Mouse (Mus musculus) lung, postnatal 0 days (tissue): ENCODE measurements around the gene Rft1. TPM values are rescaled to one million over a fixed set of nuclear protein-coding genes. Genes with fewer than 3 reads are reported as not detected.

Experiments used
- ATAC-seq: fragments of 200-750 bp; cut with Nextera tagmentation; 2 replicates; pipeline ENCODE4 v1.8.0; 2017; ENCODE audit warnings: moderate library complexity
- DNase-seq: peaks from one replicate; pipeline ENCODE4 v3.0.0-alpha.2; 2016; ENCODE audit warnings: low spot score
- H3K27ac ChIP-seq: fragments of 300-500 bp; sonication (generic); 2 replicates; pipeline ENCODE4 v1.5.1; 2014; ENCODE audit warnings: antibody characterized with exemption, mild to moderate bottlenecking, low read length, mixed read lengths
- H3K27me3 ChIP-seq: fragments of 300-500 bp; sonication (generic); replicated peaks from 2 replicates; pipeline ENCODE4 v1.6.1; 2014; ENCODE audit warnings: low read length, mixed read lengths; ENCODE audit not compliant: insufficient read depth
- H3K36me3 ChIP-seq: fragments of 300-500 bp; sonication (generic); 2 replicates; pipeline ENCODE4 v1.6.1; 2014; ENCODE audit warnings: low read length, mixed read lengths; ENCODE audit not compliant: insufficient read depth
- H3K4me1 ChIP-seq: fragments of 300-500 bp; sonication (generic); 2 replicates; pipeline ENCODE4 v1.6.1; 2014; ENCODE audit warnings: antibody characterized with exemption, low read depth, low read length, mixed read lengths; ENCODE audit not compliant: insufficient read depth
- H3K4me2 ChIP-seq: fragments of 300-500 bp; sonication (generic); replicated peaks from 2 replicates; pipeline ENCODE4 v1.6.1; 2014; ENCODE audit warnings: low read depth, mild to moderate bottlenecking, low read length, moderate library complexity, mixed read lengths
- H3K4me3 ChIP-seq: fragments of 300-500 bp; sonication (generic); 2 replicates; pipeline ENCODE4 v1.5.1; 2014; ENCODE audit warnings: low read depth, low read length
- H3K9ac ChIP-seq: fragments of 300-500 bp; sonication (generic); replicated peaks from 2 replicates; pipeline ENCODE4 v1.6.1; 2014; ENCODE audit warnings: low read depth, mild to moderate bottlenecking
- H3K9me3 ChIP-seq: fragments of 300-500 bp; sonication (generic); 2 replicates; pipeline ENCODE4 v1.6.1; 2016; ENCODE audit warnings: low read length, mixed read lengths
- CTCF ChIP-seq: IDR thresholded peaks from 2 replicates; pipeline ENCODE4 v1.5.1; 2016; ENCODE audit warnings: antibody characterized with exemption, mild to moderate bottlenecking
- EP300 ChIP-seq: IDR thresholded peaks from 2 replicates; pipeline ENCODE4 v1.6.1; 2016; ENCODE audit warnings: antibody characterized with exemption, mild to moderate bottlenecking, control low read depth
- WGBS: fragments of 180-500 bp; shearing (Covaris S2); extraction: QIAGEN DNeasy Blood & Tissue Kit; methylation state at CpG from one replicate; pipeline ENCODE4 v1.1.7; 2014; 5-methylcytosine and 5-hydroxymethylcytosine counted together
- polyA plus RNA-seq: library from polyadenylated mRNA; unstranded; fragments of >200 nt; fragmentation: Nextera tagmentation; extraction: Ambion mirVana; gene quantifications from 2 replicates; pipeline ENCODE4 v1.2.1, GENCODE M21; 2015

Gene Rft1
- polyA plus RNA-seq, 1 experiment from 2014 or later, result 14.4 TPM

DNA sequence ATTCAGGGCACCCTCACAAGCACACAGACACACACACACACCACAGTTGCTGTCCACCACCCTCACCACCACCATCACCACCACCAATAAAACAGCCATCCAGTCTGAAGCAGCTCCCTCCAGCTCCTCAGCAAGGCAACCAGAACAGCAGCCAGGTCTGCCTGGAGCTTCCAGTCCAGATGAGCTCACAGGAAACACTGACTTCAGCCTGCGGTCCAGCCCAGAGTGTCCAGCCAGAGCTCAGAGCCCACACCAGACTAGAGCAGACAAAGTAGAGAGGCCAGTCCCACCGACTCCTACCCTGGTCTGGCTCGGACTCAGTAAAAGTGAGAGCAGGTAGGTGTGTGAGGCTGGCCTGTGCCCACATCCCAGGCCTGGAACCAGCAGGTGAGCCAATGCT lies 43.2 kb upstream of the Rft1 start:
- Histone ChIP-seq H3K9me3 (no peaks in the 10 kb centered on the region), H3K4me2 (no peak overlapping the region), H3K27ac (no peak overlapping the region), H3K27me3 (no peaks in the 10 kb centered on the region), H3K4me3 (no peak overlapping the region), H3K4me1 (peaks cover 5% of the 10 kb centered on the region; the same call in 1 of the 2 replicates), H3K36me3 (0 out of 2 replicates have a peak, but pooled peaks cover 3% of the 10 kb centered on the region), H3K9ac (no peak overlapping the region)
- 75% methylated on average over 3 of the region's 3 CpGs for WGBS
- ATAC-seq (no peak), DNase-seq (no peak)
- TF ChIP-seq CTCF, result no peak
- TF ChIP-seq EP300, result no peak

DNA sequence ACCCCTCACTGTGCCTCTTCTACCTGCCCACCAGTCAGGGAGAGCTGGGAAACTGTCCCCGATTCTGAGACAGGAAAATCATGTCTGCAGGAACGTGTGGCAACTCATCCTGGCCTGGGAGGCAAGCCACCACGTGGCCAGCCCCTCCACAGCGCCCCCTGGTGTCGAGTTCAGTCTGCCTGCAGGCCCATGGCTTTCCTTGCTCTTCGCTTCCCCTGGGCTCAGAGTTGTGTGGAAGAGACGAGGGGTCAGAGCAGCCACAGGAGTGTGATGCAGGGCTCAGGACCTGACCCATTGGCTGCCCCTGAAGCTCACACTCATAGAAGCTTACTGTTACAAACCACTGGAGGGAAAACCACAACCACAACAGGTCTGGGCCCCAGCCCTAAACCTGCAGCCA lies 41.6 kb upstream of the Rft1 start:
- WGBS, result 24% methylated on average over 7 of the region's 7 CpGs
- Histone ChIP-seq H3K4me1 (peaks cover 5% of the 10 kb centered on the region; the same call in 1 of the 2 replicates), H3K27me3 (no peaks in the 10 kb centered on the region), H3K4me3 (no peak overlapping the region), H3K4me2 (no peak overlapping the region), H3K27ac (no peak overlapping the region), H3K36me3 (0 out of 2 replicates have a peak, but pooled peaks cover 3% of the 10 kb centered on the region), H3K9me3 (no peaks in the 10 kb centered on the region), H3K9ac (no peak overlapping the region)
- TF ChIP-seq EP300 (no peak), CTCF (peak; percentile 96)
- ATAC-seq (peak; percentile 38; the same call in 1 of the 2 replicates), DNase-seq (peak; percentile 83)

DNA sequence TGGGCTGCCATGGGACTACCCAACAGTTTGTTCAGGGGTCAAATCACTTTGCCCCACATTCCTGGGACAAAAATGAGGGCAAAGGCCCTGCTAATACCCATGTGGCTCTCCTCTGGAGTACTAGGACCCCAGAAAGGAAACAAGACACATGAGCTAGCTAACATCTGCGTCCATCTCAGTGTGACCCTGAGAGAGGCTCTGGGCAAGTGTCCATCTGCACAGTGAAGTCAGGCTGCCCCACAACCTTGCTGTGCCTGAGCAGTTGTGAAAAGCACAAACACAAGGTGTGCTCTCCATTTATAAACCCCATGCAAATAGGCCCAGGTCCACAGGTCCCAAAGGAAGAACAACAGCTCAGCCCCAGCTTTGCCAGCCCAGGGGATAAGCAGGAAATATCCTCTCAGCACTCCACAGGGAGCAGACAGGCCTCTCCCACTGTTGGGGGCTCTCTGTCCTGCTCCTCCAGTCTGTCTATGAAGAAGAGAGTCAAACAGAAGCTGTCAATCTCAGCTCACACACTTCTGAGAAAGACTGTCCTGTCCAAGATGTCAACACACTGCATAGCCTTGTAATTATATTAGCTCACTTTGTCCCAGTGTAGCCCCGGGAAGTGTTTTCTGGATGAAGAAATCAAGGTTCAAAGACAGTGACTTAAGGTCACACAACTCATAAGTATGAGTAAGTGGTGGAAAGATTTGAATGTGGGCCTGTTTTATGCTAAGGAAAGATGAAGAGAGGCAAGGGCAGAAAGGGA lies 41.0 kb upstream of the Rft1 start:
- WGBS, result 56% methylated on average over 2 of the region's 2 CpGs
- Histone ChIP-seq H3K27ac (no peak overlapping the region), H3K27me3 (no peaks in the 10 kb centered on the region), H3K9me3 (no peaks in the 10 kb centered on the region), H3K36me3 (0 out of 2 replicates have a peak, but pooled peaks cover 3% of the 10 kb centered on the region), H3K4me1 (peaks cover 5% of the 10 kb centered on the region; the same call in 1 of the 2 replicates), H3K4me3 (no peak overlapping the region), H3K4me2 (no peak overlapping the region), H3K9ac (no peak overlapping the region)
- DNase-seq, result no peak
- ATAC-seq, result peak; percentile 16
- TF ChIP-seq EP300 (no peak), CTCF (no peak)

DNA sequence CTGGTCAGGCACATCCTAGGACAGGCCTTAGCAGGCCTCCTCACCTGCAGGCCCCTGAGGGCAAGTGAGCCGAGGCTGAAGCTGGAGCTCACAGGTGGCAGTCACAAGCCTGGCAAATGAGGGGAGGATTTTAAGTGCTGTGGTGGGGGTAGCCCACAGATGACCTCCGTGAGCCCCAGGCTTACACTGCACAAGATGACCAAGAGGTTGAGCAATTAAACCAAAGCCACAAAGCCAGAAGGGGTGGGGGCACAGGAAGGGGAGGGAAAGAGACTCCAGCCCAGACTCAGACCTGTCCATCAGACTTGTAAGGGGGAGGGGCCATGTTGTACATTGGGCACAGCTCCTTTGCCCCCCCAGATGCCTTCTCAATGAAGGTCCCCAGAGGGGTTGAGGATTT lies 37.4 kb upstream of the Rft1 start:
- Histone ChIP-seq H3K4me3 (no peak overlapping the region), H3K9me3 (no peaks in the 10 kb centered on the region), H3K27me3 (no peaks in the 10 kb centered on the region), H3K4me1 (peaks cover 5% of the 10 kb centered on the region; the same call in 1 of the 2 replicates), H3K4me2 (no peak overlapping the region), H3K36me3 (no peaks in the 10 kb centered on the region), H3K27ac (no peak overlapping the region), H3K9ac (no peak overlapping the region)
- no peak for DNase-seq
- no peak for ATAC-seq
- 54% methylated on average over 2 of the region's 2 CpGs for WGBS
- no peak for TF ChIP-seq CTCF
- no peak for TF ChIP-seq EP300

DNA sequence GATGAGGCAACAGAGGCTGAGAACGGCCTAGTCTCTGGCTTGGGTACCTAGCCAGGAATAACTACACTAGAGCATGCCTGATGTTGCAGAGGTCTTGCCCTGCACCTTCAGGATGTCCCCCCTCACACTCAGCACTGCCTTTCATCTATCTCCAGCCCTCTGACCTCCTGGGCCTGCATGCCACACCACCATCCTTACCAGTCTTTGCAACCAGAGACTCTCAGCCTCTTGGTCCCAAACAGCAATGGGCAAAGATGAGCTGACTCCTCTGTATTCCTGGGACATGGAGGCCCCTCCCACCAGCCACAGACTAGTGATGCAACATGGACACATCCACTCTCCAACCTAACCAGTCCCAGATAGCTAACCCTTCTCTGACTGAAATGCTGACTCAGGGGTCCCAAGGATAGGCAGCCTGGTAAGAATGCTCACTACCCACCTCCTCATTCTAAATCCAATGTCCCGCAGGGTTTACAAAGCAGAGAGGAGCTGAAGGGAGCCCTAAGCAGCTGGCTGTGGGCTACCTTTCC lies 35.3 kb upstream of the Rft1 start:
- Histone ChIP-seq H3K4me3 (no peak overlapping the region), H3K9me3 (no peaks in the 10 kb centered on the region), H3K27ac (no peak overlapping the region), H3K9ac (no peak overlapping the region), H3K4me1 (peaks cover 9% of the 10 kb centered on the region; the same call in 1 of the 2 replicates), H3K4me2 (no peak overlapping the region), H3K27me3 (no peaks in the 10 kb centered on the region), H3K36me3 (no peaks in the 10 kb centered on the region)
- TF ChIP-seq EP300 (no peak), CTCF (no peak)
- 85% methylated on average over 2 of the region's 2 CpGs for WGBS
- DNase-seq (no peak), ATAC-seq (no peak)

DNA sequence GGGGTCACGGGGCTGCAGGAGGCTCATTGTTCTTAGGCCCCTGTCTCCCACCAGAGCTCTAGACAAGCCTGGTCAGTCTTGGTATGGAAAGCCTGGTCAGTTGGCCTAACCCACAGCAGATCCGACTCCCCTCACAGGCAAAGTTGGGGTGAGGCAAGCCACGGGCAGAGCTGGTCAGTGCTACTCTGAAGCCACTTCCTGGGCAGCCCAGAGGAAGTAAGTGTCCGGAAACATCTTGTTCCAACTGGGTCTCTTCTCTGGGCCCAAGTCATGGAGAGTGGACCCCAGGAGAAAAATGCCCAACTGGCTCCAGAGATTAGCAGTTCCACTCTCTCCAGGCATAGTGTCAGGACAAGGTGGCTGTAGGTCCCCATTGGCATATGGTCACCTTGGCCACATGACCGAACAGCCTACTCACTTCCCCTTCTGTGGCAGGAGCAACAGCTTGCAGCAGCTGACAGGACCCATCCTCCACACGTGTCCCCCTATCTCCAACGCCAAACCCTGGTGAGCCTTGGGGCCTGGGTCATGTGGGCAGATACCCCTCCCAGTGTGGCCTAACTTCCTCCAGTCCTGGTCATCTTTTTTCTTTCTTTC lies 34.1 kb upstream of the Rft1 start:
- no peak overlapping the region for H3K9ac ChIP-seq
- no peaks in the 10 kb centered on the region for H3K9me3 ChIP-seq
- ATAC-seq, result no peak
- TF ChIP-seq EP300 (no peak), CTCF (no peak)
- peak; percentile 30 for DNase-seq
- WGBS, result 69% methylated on average over 7 of the region's 7 CpGs
- H3K36me3 ChIP-seq, result no peaks in the 10 kb centered on the region
- H3K27me3 ChIP-seq, result no peaks in the 10 kb centered on the region
- H3K27ac ChIP-seq, result no peak overlapping the region
- no peak overlapping the region for H3K4me2 ChIP-seq
- peaks cover 11% of the 10 kb centered on the region; the same call in 1 of the 2 replicates for H3K4me1 ChIP-seq
- H3K4me3 ChIP-seq, result no peak overlapping the region
